Comparison of ENCODE assay signal across 14 mouse cellular contexts in genomic region chr3:109298857-109299256, GRCm38 (mm10). TPM values are rescaled to one million over a fixed set of nuclear protein-coding genes. Genes with fewer than 3 reads are reported as not detected.
A peak's percentile ranks its signal among the peaks of the same experiment; 100 is the strongest.
DNase-seq lines count a peak whose midpoint lies in the region; ATAC-seq and TF ChIP-seq lines count a peak whose summit lies in the region.
"Had no signal": no experiment of that assay in that cellular context is flagged by ENCODE, and none has a peak within 500 bp of the region (broad histone marks: within the 10 kb centered on the region; RNA-seq: fewer than 3 reads in every experiment).

No protein-coding gene starts in this region.

- 0 out of 2 replicates have a peak, but pooled peaks have one; percentile 40 for ATAC-seq in forebrain, embryonic 14.5 days
- no peak for ATAC-seq in forebrain, embryonic 11.5 days (replicated peaks; ENCODE audit: low FRiP score)
- peak; percentile 54; the same call in 1 of the 2 replicates for ATAC-seq in neural tube, embryonic 14.5 days (ENCODE audit: low read depth)
- no peak; the same call in 1 of the 2 replicates for ATAC-seq in neural tube, embryonic 15.5 days (ENCODE audit: low FRiP score)
- ATAC-seq in hindbrain, embryonic 14.5 days (ENCODE audit: low FRiP score) = peak; percentile 75; the same call in 1 of the 2 replicates

- TF ChIP-seq POLR2A in myocyte (IDR thresholded peaks at IDR 0.05; ENCODE audit: insufficient read length, low read depth) = no peak

- H3K27me3 ChIP-seq in forebrain, embryonic 14.5 days (replicated peaks; ENCODE audit: control insufficient read depth, insufficient read depth, low read length) = no peaks in the 10 kb centered on the region
- H3K27me3 ChIP-seq in forebrain, embryonic 11.5 days (ENCODE audit: control insufficient read depth, insufficient read depth, low read length) = no peaks in the 10 kb centered on the region
- H3K27me3 ChIP-seq in neural tube, embryonic 14.5 days (ENCODE audit: control insufficient read depth, insufficient read depth, low read length) = no peaks in the 10 kb centered on the region
- no peaks in the 10 kb centered on the region for H3K27me3 ChIP-seq in neural tube, embryonic 15.5 days (replicated peaks)
- H3K27me3 ChIP-seq in hindbrain, embryonic 14.5 days (ENCODE audit: control insufficient read depth, insufficient read depth, low read length) = no peaks in the 10 kb centered on the region
- no peaks in the 10 kb centered on the region for H3K27me3 ChIP-seq in myocyte (ENCODE audit: control insufficient read depth, insufficient read depth, insufficient read length)
- H3K27me3 ChIP-seq: stomach, embryonic 15.5 days had no signal

- no peaks in the 10 kb centered on the region for H3K79me2 ChIP-seq in myocyte (ENCODE audit: control insufficient read depth, insufficient read depth)

- no peak overlapping the region for H3K27ac ChIP-seq in forebrain, embryonic 14.5 days (ENCODE audit: low read depth, low read length)
- H3K27ac ChIP-seq in forebrain, embryonic 11.5 days (ENCODE audit: low read depth, low read length) = no peak overlapping the region
- no peak overlapping the region for H3K27ac ChIP-seq in neural tube, embryonic 14.5 days (ENCODE audit: low read depth, low read length)
- H3K27ac ChIP-seq in neural tube, embryonic 15.5 days (replicated peaks) = no peak overlapping the region
- no peak overlapping the region for H3K27ac ChIP-seq in hindbrain, embryonic 14.5 days
- H3K27ac ChIP-seq: stomach, embryonic 15.5 days had no signal

- no peak overlapping the region for H3ac ChIP-seq in myocyte (ENCODE audit: control insufficient read depth, insufficient read length)

- DNase-seq in forebrain, embryonic 14.5 days (ENCODE audit: low spot score) = peak; percentile 8
- no peak for DNase-seq in forebrain, embryonic 11.5 days (ENCODE audit: low spot score)
- no peak for DNase-seq in hindbrain, embryonic 14.5 days (ENCODE audit: low spot score)
- no peak for DNase-seq in frontal cortex, postnatal 10 days (ENCODE audit: low spot score in 2 of 2)
- DNase-seq in embryo, embryonic 10 days (ENCODE audit: low spot score) = no peak
- DNase-seq: heart, postnatal 36 days; kidney, adult 9 months; liver; lung, adult 2 months; right cerebral cortex, postnatal 4 days had no signal

- H3K4me3 ChIP-seq in forebrain, embryonic 14.5 days (ENCODE audit: low read depth, low read length) = no peak overlapping the region
- H3K4me3 ChIP-seq in forebrain, embryonic 11.5 days (ENCODE audit: low read depth, low read length) = no peak overlapping the region
- H3K4me3 ChIP-seq in neural tube, embryonic 14.5 days (ENCODE audit: low read depth, low read length) = no peak overlapping the region
- no peak overlapping the region for H3K4me3 ChIP-seq in neural tube, embryonic 15.5 days (replicated peaks)
- no peak overlapping the region for H3K4me3 ChIP-seq in hindbrain, embryonic 14.5 days (replicated peaks; ENCODE audit: low read length)
- H3K4me3 ChIP-seq in myocyte = no peak overlapping the region
- H3K4me3 ChIP-seq: stomach, embryonic 15.5 days had no signal

- H3K4me2 ChIP-seq in forebrain, embryonic 14.5 days (ENCODE audit: low read length) = no peak overlapping the region
- H3K4me2 ChIP-seq in forebrain, embryonic 11.5 days (ENCODE audit: low read depth, low read length, severe bottlenecking) = no peak overlapping the region
- H3K4me2 ChIP-seq in neural tube, embryonic 14.5 days (ENCODE audit: low read depth, low read length) = no peak overlapping the region
- H3K4me2 ChIP-seq in neural tube, embryonic 15.5 days = no peak overlapping the region
- H3K4me2 ChIP-seq in hindbrain, embryonic 14.5 days (replicated peaks) = no peak overlapping the region
- H3K4me2 ChIP-seq in myocyte (ENCODE audit: low read depth) = peak overlapping the region; percentile 3
- H3K4me2 ChIP-seq: stomach, embryonic 15.5 days had no signal

- no peaks in the 10 kb centered on the region for H3K9me3 ChIP-seq in forebrain, embryonic 14.5 days (replicated peaks; ENCODE audit: control insufficient read depth, low read length)
- no peaks in the 10 kb centered on the region for H3K9me3 ChIP-seq in forebrain, embryonic 11.5 days (ENCODE audit: control insufficient read depth, low read length)
- H3K9me3 ChIP-seq in neural tube, embryonic 14.5 days (ENCODE audit: control insufficient read depth, low read length) = no peaks in the 10 kb centered on the region
- no peaks in the 10 kb centered on the region for H3K9me3 ChIP-seq in neural tube, embryonic 15.5 days (replicated peaks)
- no peaks in the 10 kb centered on the region for H3K9me3 ChIP-seq in hindbrain, embryonic 14.5 days (ENCODE audit: control insufficient read depth, low read length)
- H3K9me3 ChIP-seq: stomach, embryonic 15.5 days had no signal

- H3K36me3 ChIP-seq in forebrain, embryonic 14.5 days (ENCODE audit: control insufficient read depth, insufficient read depth, low read length) = no peaks in the 10 kb centered on the region
- H3K36me3 ChIP-seq in forebrain, embryonic 11.5 days (ENCODE audit: control insufficient read depth, insufficient read depth, low read length) = no peaks in the 10 kb centered on the region
- H3K36me3 ChIP-seq in neural tube, embryonic 14.5 days (ENCODE audit: control insufficient read depth, insufficient read depth, low read length) = no peaks in the 10 kb centered on the region
- no peaks in the 10 kb centered on the region for H3K36me3 ChIP-seq in neural tube, embryonic 15.5 days
- H3K36me3 ChIP-seq in hindbrain, embryonic 14.5 days (replicated peaks; ENCODE audit: control insufficient read depth, insufficient read depth) = no peaks in the 10 kb centered on the region
- H3K36me3 ChIP-seq in myocyte (ENCODE audit: control insufficient read depth, insufficient read depth) = no peaks in the 10 kb centered on the region
- H3K36me3 ChIP-seq: stomach, embryonic 15.5 days had no signal

- no peak overlapping the region for H3K9ac ChIP-seq in forebrain, embryonic 14.5 days (ENCODE audit: low read length)
- H3K9ac ChIP-seq in forebrain, embryonic 11.5 days (ENCODE audit: low read length) = no peak overlapping the region
- H3K9ac ChIP-seq in neural tube, embryonic 14.5 days (replicated peaks; ENCODE audit: low read depth, low read length) = no peak overlapping the region
- no peak overlapping the region for H3K9ac ChIP-seq in neural tube, embryonic 15.5 days (replicated peaks)
- H3K9ac ChIP-seq in hindbrain, embryonic 14.5 days = no peak overlapping the region
- H3K9ac ChIP-seq: stomach, embryonic 15.5 days had no signal

- 30% methylated on average over 6 of the region's 6 CpGs for WGBS in forebrain, embryonic 14.5 days
- 53% methylated on average over 6 of the region's 6 CpGs for WGBS in forebrain, embryonic 11.5 days
- 58% methylated on average over 6 of the region's 6 CpGs for WGBS in neural tube, embryonic 14.5 days
- 53% methylated on average over 6 of the region's 6 CpGs for WGBS in neural tube, embryonic 15.5 days
- WGBS in hindbrain, embryonic 14.5 days = 38% methylated on average over 6 of the region's 6 CpGs

- no peaks in the 10 kb centered on the region for H3K4me1 ChIP-seq in forebrain, embryonic 14.5 days (ENCODE audit: control insufficient read depth, insufficient read depth, low read length)
- H3K4me1 ChIP-seq in forebrain, embryonic 11.5 days (replicated peaks; ENCODE audit: control insufficient read depth, insufficient read depth, low read length) = no peaks in the 10 kb centered on the region
- no peaks in the 10 kb centered on the region for H3K4me1 ChIP-seq in neural tube, embryonic 14.5 days (ENCODE audit: control insufficient read depth, insufficient read depth, low read length)
- peaks cover 3% of the 10 kb centered on the region; the same call in 1 of the 2 replicates for H3K4me1 ChIP-seq in neural tube, embryonic 15.5 days
- peaks cover 5% of the 10 kb centered on the region; the same call in 1 of the 2 replicates for H3K4me1 ChIP-seq in hindbrain, embryonic 14.5 days (replicated peaks; ENCODE audit: control insufficient read depth, insufficient read depth, low read length)
- H3K4me1 ChIP-seq: stomach, embryonic 15.5 days had no signal

TF ChIP-seq in myocyte, 11 proteins besides CTCF, POLR2A, EP300 and RAD21:
- TF ChIP-seq MAX (IDR thresholded peaks at IDR 0.05; ENCODE audit: low read depth) = no peak

RNA-seq across cellular contexts. Expression of gene Vav3, which starts 41.6 kb away (rescaled TPM):
- 7.4 and 7.5 TPM in 2 replicates for polyA plus RNA-seq in forebrain, embryonic 14.5 days (2014; fragmentation: Nextera tagmentation; extraction: Ambion mirVana)
- polyA plus RNA-seq in forebrain, embryonic 11.5 days (2014; fragmentation: Nextera tagmentation; extraction: Ambion mirVana) = 7.9 and 9.2 TPM in 2 replicates
- polyA plus RNA-seq in neural tube, embryonic 14.5 days (2014; fragmentation: Nextera tagmentation; extraction: Ambion mirVana) = 13.3 and 19.3 TPM in 2 replicates
- 11.3 and 13.2 TPM in 2 replicates for polyA plus RNA-seq in neural tube, embryonic 15.5 days (2015; fragmentation: Nextera tagmentation; extraction: Ambion mirVana)
- 15.5 and 18.8 TPM in 2 replicates for polyA plus RNA-seq in hindbrain, embryonic 14.5 days (2014; fragmentation: Nextera tagmentation; extraction: Ambion mirVana)
- polyA plus RNA-seq in myocyte (2012; fragmentation: generic; extraction: Trizol) = 0.95 TPM

Comparison
In these comparisons a context has a peak if more than half of its experiments do, and no peak if none do; other contexts are left out.
1. ATAC-seq: peak in forebrain, embryonic 14.5 days (single experiment), neural tube, embryonic 14.5 days (single experiment) and hindbrain, embryonic 14.5 days (single experiment); none in forebrain, embryonic 11.5 days (single experiment) and neural tube, embryonic 15.5 days (single experiment).